Mouse (Mus musculus) spleen, adult 2 months (tissue): ENCODE results near the gene Smc3.

Experiments
- CTCF ChIP-seq: fragments of 200-500 bp; IDR thresholded peaks from 2 replicates; pipeline ENCODE4 v1.5.1; 2011; ENCODE audit warnings: mild to moderate bottlenecking, inconsistent platforms; ENCODE audit not compliant: insufficient read depth, insufficient read length, insufficient replicate concordance; ENCODE audit errors: extremely low read depth
- POLR2A ChIP-seq: fragments of 200-500 bp; IDR thresholded peaks from 2 replicates; pipeline ENCODE4 v1.6.1; 2011; ENCODE audit warnings: low read depth, low read length, inconsistent platforms

DNA sequence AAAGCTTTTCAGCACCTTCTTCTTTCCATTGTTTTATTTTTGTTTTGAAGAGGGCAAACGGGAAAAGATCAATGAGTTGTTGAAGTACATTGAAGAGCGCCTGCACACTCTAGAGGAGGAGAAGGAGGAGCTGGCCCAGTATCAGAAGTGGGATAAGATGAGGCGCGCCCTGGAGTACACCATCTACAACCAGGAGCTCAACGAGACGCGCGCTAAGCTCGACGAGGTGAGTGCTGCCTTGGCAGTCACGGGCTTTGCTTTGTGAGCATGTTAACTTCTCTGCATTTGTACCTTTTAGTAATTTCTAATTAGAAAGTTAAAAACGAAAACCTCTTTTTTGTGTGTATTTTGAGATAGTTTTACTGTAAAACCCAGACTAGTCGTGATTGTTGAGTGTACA is 21.5 kb downstream of the Smc3 start:
- TF ChIP-seq CTCF = no peak
- TF ChIP-seq POLR2A = no peak
